Mouse (Mus musculus) myocyte (in vitro differentiated cells): ENCODE data around the gene Pigb. TPM values are rescaled to one million over a fixed set of nuclear protein-coding genes. Genes with fewer than 3 reads are reported as not detected.
"Not testable (repeated sequence)": the region's sequence is repeated elsewhere in the genome, so short reads cannot be mapped to it uniquely, and the experiment has no call there.

ENCODE experiments used
- H3K27me3 ChIP-seq: one replicate; pipeline ENCODE4 v1.6.1; 2011; ENCODE audit not compliant: control insufficient read depth, insufficient read depth, insufficient read length
- H3K36me3 ChIP-seq: one replicate; pipeline ENCODE4 v1.6.1; 2011; ENCODE audit not compliant: control insufficient read depth, insufficient read depth
- H3K4me2 ChIP-seq: one replicate; pipeline ENCODE4 v1.6.1; 2011; ENCODE audit warnings: low read depth, control low read depth
- H3K4me3 ChIP-seq: one replicate; pipeline ENCODE4 v1.5.1; 2011; ENCODE audit warnings: mild to moderate bottlenecking, control low read depth, moderate library complexity
- H3K79me2 ChIP-seq: one replicate; pipeline ENCODE4 v1.6.1; 2011; ENCODE audit not compliant: control insufficient read depth, insufficient read depth
- H3ac ChIP-seq: one replicate; pipeline ENCODE4 v1.6.1; 2011; ENCODE audit not compliant: control insufficient read depth, insufficient read length
- CEBPB ChIP-seq: IDR thresholded peaks from 2 replicates; pipeline ENCODE4 v1.6.1; 2011; ENCODE audit warnings: mild to moderate bottlenecking, moderate library complexity; ENCODE audit not compliant: poor library complexity, insufficient read depth, severe bottlenecking
- E2F4 ChIP-seq: IDR thresholded peaks from one replicate; pipeline ENCODE4 v1.6.1; 2011; ENCODE audit warnings: mild to moderate bottlenecking, control low read depth, moderate library complexity; ENCODE audit not compliant: insufficient read depth
- MAX ChIP-seq: IDR thresholded peaks from one replicate; pipeline ENCODE4 v1.6.1; 2011; ENCODE audit warnings: low read depth, mild to moderate bottlenecking, control low read depth
- MYOD1 ChIP-seq, 3 experiments: IDR thresholded peaks; one replicate each; pipeline ENCODE4 v1.6.1; 2011; ENCODE audit warnings: control low read depth in 2 of 3, low read depth in 2 of 3, mild to moderate bottlenecking in 2 of 3, moderate library complexity in 1 of 3; ENCODE audit not compliant: insufficient read length in 2 of 3, control insufficient read depth in 1 of 3
- MYOG ChIP-seq, 3 experiments: IDR thresholded peaks; one replicate each; pipeline ENCODE4 v1.6.1; 2011; ENCODE audit warnings: control low read depth in 2 of 3, low read depth in 2 of 3, mild to moderate bottlenecking in 2 of 3; ENCODE audit not compliant: insufficient read length in 2 of 3, control insufficient read depth in 1 of 3, insufficient read depth in 1 of 3
- POLR2A ChIP-seq: IDR thresholded peaks from one replicate; pipeline ENCODE4 v1.6.1; 2011; ENCODE audit warnings: low read depth, mild to moderate bottlenecking, control low read depth, moderate library complexity; ENCODE audit not compliant: insufficient read length
- POLR2AphosphoS2 ChIP-seq: IDR thresholded peaks from one replicate; pipeline ENCODE4 v1.6.1; 2011; ENCODE audit warnings: low read depth, control low read depth; ENCODE audit not compliant: insufficient read length
- REST ChIP-seq: IDR thresholded peaks from one replicate; pipeline ENCODE4 v1.6.1; 2011; ENCODE audit warnings: mild to moderate bottlenecking, control low read depth, moderate library complexity; ENCODE audit not compliant: insufficient read depth, insufficient read length
- SRF ChIP-seq: IDR thresholded peaks from one replicate; pipeline ENCODE4 v1.6.1; 2011; ENCODE audit warnings: low read depth; ENCODE audit not compliant: control insufficient read depth, insufficient read length
- TCF12 ChIP-seq: IDR thresholded peaks from one replicate; pipeline ENCODE4 v1.6.1; 2011; ENCODE audit warnings: mild to moderate bottlenecking, control low read depth; ENCODE audit not compliant: poor library complexity, insufficient read depth, severe bottlenecking
- TCF3 ChIP-seq: IDR thresholded peaks from one replicate; pipeline ENCODE4 v1.6.1; 2011; ENCODE audit warnings: low read depth, control low read depth; ENCODE audit not compliant: insufficient read length
- USF1 ChIP-seq: IDR thresholded peaks from one replicate; pipeline ENCODE4 v1.6.1; 2011; ENCODE audit warnings: low read depth, mild to moderate bottlenecking, control low read depth, moderate library complexity
- polyA plus RNA-seq: library from polyadenylated mRNA; unstranded; fragments of >200 nt; fragmentation: generic; extraction: Trizol; gene quantifications from one replicate; pipeline ENCODE4 v1.2.1, GENCODE M21; 2012; ENCODE audit warnings: missing spikeins

The Pigb gene
- polyA plus RNA-seq, 1 experiment = 5.3 TPM

- Histone ChIP-seq H3ac (no peak overlapping the region), H3K36me3 (no peaks in the 10 kb centered on the region), H3K27me3 (peaks cover 13% of the 10 kb centered on the region), H3K4me3 (no peak overlapping the region), H3K4me2 (no peak overlapping the region), H3K79me2 (no peaks in the 10 kb centered on the region)
- TF ChIP-seq USF1 (no peak), TCF3 (no peak), MYOG (IDR thresholded peaks at IDR 0.05; ENCODE audit: control insufficient read depth in 1 of 3, insufficient read depth in 1 of 3, insufficient read length in 2 of 3, low read depth in 2 of 3) (no peak), SRF (no peak), CEBPB (no peak), MAX (no peak), TCF12 (no peak), MYOD1 (IDR thresholded peaks at IDR 0.05; ENCODE audit: control insufficient read depth in 1 of 3, insufficient read length in 2 of 3, low read depth in 2 of 3) (no peak), REST (no peak), E2F4 (no peak), POLR2AphosphoS2 (no peak), POLR2A (no peak)
These were observed 43.8 kb upstream of the Pigb start for GRCm38 (mm10) chr9:73083956-73084355.

GRCm38 (mm10) chr9:73082291-73083000, 42.3 kb upstream of the Pigb start:
- H3K36me3 ChIP-seq = no peaks in the 10 kb centered on the region
- no peak overlapping the region for H3K4me3 ChIP-seq
- no peak overlapping the region for H3K4me2 ChIP-seq
- H3K27me3 ChIP-seq = peaks cover 10% of the 10 kb centered on the region
- H3K79me2 ChIP-seq = no peaks in the 10 kb centered on the region
- no peak overlapping the region for H3ac ChIP-seq
- TF ChIP-seq REST (no peak), POLR2A (no peak), TCF12 (no peak), E2F4 (no peak), POLR2AphosphoS2 (no peak)

- H3K4me3 ChIP-seq = no peak overlapping the region
- no peaks in the 10 kb centered on the region for H3K79me2 ChIP-seq
- TF ChIP-seq POLR2AphosphoS2 (no peak), USF1 (no peak), POLR2A (no peak), SRF (no peak), CEBPB (no peak), TCF12 (no peak), MYOD1 (IDR thresholded peaks at IDR 0.05; ENCODE audit: control insufficient read depth in 1 of 3, insufficient read length in 2 of 3, low read depth in 2 of 3) (no peak)
- H3K36me3 ChIP-seq = no peaks in the 10 kb centered on the region
- no peak overlapping the region for H3K4me2 ChIP-seq
- no peak overlapping the region for H3ac ChIP-seq
- peaks cover 9% of the 10 kb centered on the region for H3K27me3 ChIP-seq
These were observed 39.7 kb upstream of the Pigb start for GRCm38 (mm10) chr9:73079801-73080325.

- not testable (repeated sequence) for H3K36me3 ChIP-seq, H3K27me3 ChIP-seq
These were observed 39.2 kb upstream of the Pigb start for GRCm38 (mm10) chr9:73079349-73079748.

GRCm38 (mm10) chr9:73073169-73073568, 33.0 kb upstream of the Pigb start:
- TF ChIP-seq REST (no peak), USF1 (no peak), MYOD1 (IDR thresholded peaks at IDR 0.05; ENCODE audit: control insufficient read depth in 1 of 3, insufficient read length in 2 of 3, low read depth in 2 of 3) (no peak), TCF3 (no peak), MYOG (IDR thresholded peaks at IDR 0.05; ENCODE audit: control insufficient read depth in 1 of 3, insufficient read depth in 1 of 3, insufficient read length in 2 of 3, low read depth in 2 of 3) (no peak), CEBPB (no peak), POLR2A (no peak), E2F4 (no peak), TCF12 (no peak), MAX (no peak), POLR2AphosphoS2 (no peak), SRF (no peak)
- Histone ChIP-seq H3K27me3 (peaks cover 14% of the 10 kb centered on the region), H3ac (no peak overlapping the region), H3K79me2 (no peaks in the 10 kb centered on the region), H3K4me2 (no peak overlapping the region), H3K36me3 (no peaks in the 10 kb centered on the region), H3K4me3 (no peak overlapping the region)

More at GRCm38 (mm10) chr9:73079349-73079748, 39.2 kb upstream of the Pigb start:
- H3ac ChIP-seq, H3K4me3 ChIP-seq, H3K79me2 ChIP-seq, H3K4me2 ChIP-seq: not testable (repeated sequence)
